ENCODE assay signal across 20 mouse cellular contexts in the genomic region with DNA sequence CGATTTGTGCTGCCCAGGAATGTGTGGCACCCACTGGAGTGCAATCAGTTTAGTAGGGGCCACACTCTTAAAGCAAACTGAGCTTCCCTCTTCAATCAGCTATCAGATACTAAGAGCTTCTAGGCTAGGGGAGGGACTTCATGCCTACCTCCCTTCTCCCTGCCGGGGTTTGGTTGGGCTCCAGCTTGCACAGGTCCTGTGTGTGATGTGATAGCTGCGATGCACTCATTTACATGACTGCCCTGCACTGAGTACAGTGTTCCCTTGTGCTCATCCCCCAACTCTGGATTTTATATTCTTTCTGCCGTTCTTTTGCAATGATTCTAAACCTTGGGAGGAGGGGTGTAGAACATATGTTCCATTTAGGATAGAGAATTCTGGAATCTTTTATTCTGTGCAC.
DNase-seq lines count a peak whose midpoint lies in the region; ATAC-seq and TF ChIP-seq lines count a peak whose summit lies in the region.
"Had no signal": no experiment of that assay in that cellular context is flagged by ENCODE, and none has a peak within 500 bp of the region (broad histone marks: within the 10 kb centered on the region; RNA-seq: fewer than 3 reads in every experiment).

No protein-coding gene starts in this region.

- WGBS in kidney, embryonic 15.5 days: 36% methylated on average over 4 of the region's 4 CpGs
- 32% methylated on average over 4 of the region's 4 CpGs for WGBS in kidney, postnatal 0 days

- peaks cover 6% of the 10 kb centered on the region; the same call in 1 of the 2 replicates for H3K4me1 ChIP-seq in kidney, embryonic 15.5 days
- H3K4me1 ChIP-seq in kidney, postnatal 0 days (replicated peaks; ENCODE audit: insufficient read depth, low read length): no peaks in the 10 kb centered on the region
- peaks cover 9% of the 10 kb centered on the region for H3K4me1 ChIP-seq in embryonic fibroblast, embryonic 13.5 days (ENCODE audit: control insufficient read depth, insufficient read depth, low read length)
- H3K4me1 ChIP-seq: embryonic facial prominence, embryonic 13.5 days; embryonic facial prominence, embryonic 15.5 days; forebrain, embryonic 13.5 days; forebrain, embryonic 15.5 days had no signal

- H3K27ac ChIP-seq in kidney, embryonic 15.5 days: no peak overlapping the region
- H3K27ac ChIP-seq in kidney, postnatal 0 days: no peak overlapping the region
- 0 out of 2 replicates have a peak overlapping the region, but pooled peaks have one; percentile 29 for H3K27ac ChIP-seq in embryonic fibroblast, embryonic 13.5 days (ENCODE audit: insufficient read depth, low read length)
- H3K27ac ChIP-seq: embryonic facial prominence, embryonic 13.5 days; embryonic facial prominence, embryonic 15.5 days; forebrain, embryonic 13.5 days; forebrain, embryonic 15.5 days had no signal

- H3K27me3 ChIP-seq in kidney, embryonic 15.5 days: no peaks in the 10 kb centered on the region
- no peaks in the 10 kb centered on the region for H3K27me3 ChIP-seq in kidney, postnatal 0 days (ENCODE audit: insufficient read depth, low read length)
- H3K27me3 ChIP-seq: embryonic facial prominence, embryonic 13.5 days; embryonic facial prominence, embryonic 15.5 days; forebrain, embryonic 13.5 days; forebrain, embryonic 15.5 days had no signal

- H3K9ac ChIP-seq in kidney, embryonic 15.5 days: no peak overlapping the region
- H3K9ac ChIP-seq in kidney, postnatal 0 days (ENCODE audit: low read depth, low read length): no peak overlapping the region
- H3K9ac ChIP-seq: embryonic facial prominence, embryonic 13.5 days; embryonic facial prominence, embryonic 15.5 days; forebrain, embryonic 13.5 days; forebrain, embryonic 15.5 days had no signal

- H3K9me3 ChIP-seq in kidney, embryonic 15.5 days (replicated peaks): no peaks in the 10 kb centered on the region
- no peaks in the 10 kb centered on the region for H3K9me3 ChIP-seq in kidney, postnatal 0 days (replicated peaks; ENCODE audit: low read length)
- H3K9me3 ChIP-seq: embryonic facial prominence, embryonic 13.5 days; embryonic facial prominence, embryonic 15.5 days; forebrain, embryonic 13.5 days; forebrain, embryonic 15.5 days had no signal

- 0 out of 2 replicates have a peak, but pooled peaks have one; percentile 52 for ATAC-seq in kidney, embryonic 15.5 days (replicated peaks; ENCODE audit: low FRiP score)
- ATAC-seq in kidney, postnatal 0 days (replicated peaks; ENCODE audit: low FRiP score, low read depth): no peak
- ATAC-seq: forebrain, embryonic 13.5 days; forebrain, embryonic 15.5 days had no signal

- TF ChIP-seq CTCF in kidney, postnatal 0 days (IDR thresholded peaks at IDR 0.05; ENCODE audit: low read depth): no peak
- TF ChIP-seq CTCF in embryonic fibroblast, embryonic 13.5 days (IDR thresholded peaks at IDR 0.05; ENCODE audit: borderline replicate concordance, insufficient read depth, low read length): no peak

- DNase-seq in kidney, postnatal 36 days: no peak
- DNase-seq in kidney, postnatal 0 days (ENCODE audit: low spot score): peak; percentile 16
- DNase-seq in kidney, postnatal 10 days: no peak
- DNase-seq in lung, postnatal 4 days: no peak
- DNase-seq: adrenal gland, adult 2 months; adrenal gland, postnatal 10 days; adrenal gland, postnatal 25 days; cerebellum, adult 11 months; cerebellum, adult 18-20 months; cerebellum, adult 8-10 months; cerebellum, adult 9-11 months; cerebellum, postnatal 14 days; cerebellum, postnatal 36 days; embryo, embryonic 11 days had no signal

- TF ChIP-seq POLR2A in embryonic fibroblast, embryonic 13.5 days (IDR thresholded peaks at IDR 0.05; ENCODE audit: low read depth, low read length): no peak

- no peaks in the 10 kb centered on the region for H3K36me3 ChIP-seq in kidney, embryonic 15.5 days
- H3K36me3 ChIP-seq in kidney, postnatal 0 days (ENCODE audit: insufficient read depth, low read length): no peaks in the 10 kb centered on the region
- H3K36me3 ChIP-seq: embryonic facial prominence, embryonic 13.5 days; embryonic facial prominence, embryonic 15.5 days; forebrain, embryonic 15.5 days had no signal

- no peak overlapping the region for H3K4me3 ChIP-seq in kidney, embryonic 15.5 days (replicated peaks)
- no peak overlapping the region for H3K4me3 ChIP-seq in kidney, postnatal 0 days (replicated peaks; ENCODE audit: low read depth, low read length)
- H3K4me3 ChIP-seq in embryonic fibroblast, embryonic 13.5 days (ENCODE audit: insufficient read depth, low read length): no peak overlapping the region
- H3K4me3 ChIP-seq: embryonic facial prominence, embryonic 13.5 days; embryonic facial prominence, embryonic 15.5 days; forebrain, embryonic 13.5 days; forebrain, embryonic 15.5 days had no signal

- H3K4me2 ChIP-seq in kidney, embryonic 15.5 days: no peak overlapping the region
- H3K4me2 ChIP-seq in kidney, postnatal 0 days (ENCODE audit: low read length): 0 out of 2 replicates have a peak overlapping the region, but pooled peaks have one; percentile 4
- H3K4me2 ChIP-seq: embryonic facial prominence, embryonic 13.5 days; embryonic facial prominence, embryonic 15.5 days; forebrain, embryonic 13.5 days; forebrain, embryonic 15.5 days had no signal
